Mouse (Mus musculus): ENCODE data around the gene Fbln2. TPM values are rescaled to one million over a fixed set of nuclear protein-coding genes. Genes with fewer than 3 reads are reported as not detected.
"Not testable (repeated sequence)": the region's sequence is repeated elsewhere in the genome, so short reads cannot be mapped to it uniquely, and the experiment has no call there.

Fbln2 gene
- total RNA-seq (2021), result 10 to 100 TPM; 71.8 to 76.3 TPM

GRCm38 (mm10) chr6:91212155-91212554 is at the start of gene Fbln2:
Fbln2 (plus strand) TSS chr6:91212455.
- DNase-seq (ENCODE audit: low spot score); intact Hi-C loops (cut with DNase I): not testable (repeated sequence)

DNA sequence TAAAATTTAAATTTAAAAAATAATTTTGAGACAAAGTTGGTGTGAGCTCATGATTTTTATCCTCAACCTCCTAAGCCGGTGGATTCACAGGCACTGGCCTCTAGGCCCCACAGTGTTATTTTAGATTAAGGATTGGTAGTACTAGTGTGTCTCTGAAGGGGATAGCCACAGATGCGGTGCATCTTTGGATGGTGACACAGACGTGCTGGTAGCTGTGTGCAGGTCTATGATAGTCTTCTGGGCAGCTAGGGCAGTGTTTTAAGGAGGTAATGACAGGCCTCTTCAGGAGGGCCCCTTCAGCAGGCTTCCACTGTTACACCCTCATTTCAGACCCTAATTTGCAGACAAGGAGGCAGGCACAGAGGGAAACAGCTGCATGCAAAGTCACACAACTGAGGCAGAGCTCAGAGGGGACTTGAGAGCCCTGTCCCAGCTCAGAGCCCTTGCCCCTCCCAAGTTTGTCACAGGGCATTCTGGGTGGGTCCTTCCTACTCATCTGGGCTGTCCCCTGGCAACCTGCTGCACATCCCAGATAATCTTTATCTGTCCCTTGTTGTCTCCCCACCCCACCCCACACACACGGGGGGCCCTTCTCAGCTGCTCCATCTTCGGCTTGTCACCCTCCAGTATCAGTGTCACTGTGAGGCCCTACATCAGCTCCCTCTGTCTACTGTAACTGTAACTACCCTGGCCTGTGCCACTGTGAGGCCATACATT is 48.9 kb upstream of the Fbln2 start:
- intact Hi-C loops (cut with DNase I), result loop anchor here (10.0 kb wide), 1 partner anchor 351 kb away; the partner anchor contains the start of genes Lsm3 and Xpc
- no peak for DNase-seq (ENCODE audit: low spot score)

GRCm38 (mm10) chr6:91164584-91164983 is 47.7 kb upstream of the Fbln2 start:
- DNase-seq (ENCODE audit: low spot score), result no peak
- intact Hi-C loops (cut with DNase I), result loop anchor here (10.0 kb wide), 1 partner anchor 350 kb away; the partner anchor contains the start of genes Lsm3 and Xpc

DNA sequence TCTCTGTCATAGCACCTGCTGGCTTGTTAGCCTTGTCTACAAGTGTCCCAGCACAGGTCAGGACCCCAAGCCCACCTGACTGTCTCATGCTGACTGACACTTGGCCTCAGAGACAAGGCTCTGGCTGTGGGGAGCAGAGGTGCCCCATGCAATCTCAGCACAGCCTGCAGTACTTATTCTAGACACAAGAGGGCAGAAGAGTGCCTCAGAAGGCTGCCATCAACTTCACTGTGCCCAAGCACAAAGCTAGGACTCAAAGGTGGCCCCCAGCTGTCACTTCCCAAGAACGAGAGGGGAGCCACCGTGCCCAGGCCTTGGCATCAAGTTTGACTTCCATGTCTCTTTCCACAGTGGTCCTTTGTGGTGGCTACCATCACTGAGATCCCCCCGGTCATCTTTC is 47.0 kb upstream of the Fbln2 start:
- intact Hi-C loops (cut with DNase I), result loop anchor here (1.0 to 10.0 kb wide), 2 partner anchors 117 to 350 kb away; partner anchors contain the start of genes Lsm3 and Xpc
- DNase-seq (ENCODE audit: low spot score), result no peak

DNA sequence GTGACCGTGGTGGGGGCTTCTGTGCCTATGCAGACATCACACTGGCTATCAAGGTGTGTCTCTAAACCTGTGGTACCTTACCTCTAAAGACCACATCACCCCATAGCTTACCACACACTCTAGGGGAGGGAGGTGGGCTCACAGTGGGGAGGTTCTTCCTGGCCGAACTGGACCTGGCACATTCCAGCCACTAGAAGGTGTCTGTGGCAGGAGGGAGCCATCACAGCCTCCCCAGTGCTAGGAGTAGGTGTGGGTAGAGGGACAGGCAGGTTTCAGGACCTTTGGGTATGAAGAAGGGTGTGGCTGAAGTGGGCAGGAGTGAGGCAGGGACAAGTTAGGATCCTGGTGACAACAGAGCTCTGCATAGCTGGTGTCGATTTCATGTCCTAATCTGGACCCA is 44.4 kb upstream of the Fbln2 start:
- intact Hi-C loops (cut with DNase I), result loop anchor here (10.0 kb wide), 1 partner anchor 347 kb away; the partner anchor contains the start of genes Lsm3 and Xpc
- no peak for DNase-seq (ENCODE audit: low spot score)

- DNase-seq (ENCODE audit: low spot score), result no peak
- intact Hi-C loops (cut with DNase I), result loop anchor here (10.0 kb wide), 1 partner anchor 346 kb away; the partner anchor contains the start of genes Lsm3 and Xpc
These were observed 43.1 kb upstream of the Fbln2 start for GRCm38 (mm10) chr6:91169129-91169528.

DNA sequence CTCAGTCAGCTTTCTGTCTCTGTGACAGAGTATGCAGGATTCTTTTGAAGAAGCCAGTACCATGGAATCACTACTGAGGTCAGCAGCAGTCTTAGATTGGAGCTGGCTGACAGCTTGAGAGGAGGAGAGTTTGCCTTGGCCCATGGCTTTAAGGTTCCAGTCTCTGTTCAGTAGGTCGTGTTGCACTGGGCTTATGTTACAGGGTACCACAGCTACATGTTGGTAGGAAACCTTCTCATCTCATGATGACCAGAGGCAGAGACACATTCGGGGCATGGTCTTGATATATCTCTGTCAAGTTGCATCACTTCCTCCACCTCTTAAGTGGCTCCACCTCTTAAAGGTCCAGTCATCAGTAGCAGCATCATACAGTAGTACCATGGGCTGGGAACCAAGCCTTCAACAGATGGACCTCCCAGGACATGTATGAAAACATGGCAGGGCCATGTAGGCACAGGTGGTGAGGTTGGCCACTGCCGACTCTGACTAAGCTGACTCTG is 40.8 kb upstream of the Fbln2 start:
- intact Hi-C loops (cut with DNase I), result loop anchor here (5.0 kb wide), 1 partner anchor 241 kb away; the partner anchor contains the start of gene Wnt7a
- DNase-seq (ENCODE audit: low spot score), result no peak

DNA sequence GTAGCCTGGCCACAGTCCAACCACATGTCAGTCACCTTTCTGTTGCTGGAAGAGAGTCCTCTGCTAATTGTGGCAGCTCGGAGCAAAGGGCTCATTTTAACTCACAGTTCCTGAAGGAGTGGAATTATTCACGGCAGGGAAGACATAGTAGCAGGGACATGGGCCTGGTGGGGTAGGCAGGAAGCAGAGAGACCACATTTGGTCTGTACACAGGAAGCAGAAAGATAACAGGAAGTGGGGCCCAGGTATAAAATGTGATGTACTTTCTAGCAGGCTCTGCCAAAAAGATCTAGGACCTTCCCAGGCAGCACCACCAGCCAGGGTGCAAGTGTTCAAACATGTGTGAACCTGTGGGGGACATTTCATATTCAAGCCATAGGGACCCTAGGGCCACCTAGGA is 39.9 kb upstream of the Fbln2 start:
- intact Hi-C loops (cut with DNase I), result loop anchor here (5.0 kb wide), 1 partner anchor 240 kb away; the partner anchor contains the start of gene Wnt7a
- no peak for DNase-seq (ENCODE audit: low spot score)

- intact Hi-C loops (cut with DNase I), result loop anchor here (1.0 to 5.0 kb wide), 2 partner anchors 104 to 239 kb away; partner anchors contain the start of gene Wnt7a
- peak; percentile 47 for DNase-seq (ENCODE audit: low spot score)
These were observed 38.9 kb upstream of the Fbln2 start for GRCm38 (mm10) chr6:91173221-91173880.

DNA sequence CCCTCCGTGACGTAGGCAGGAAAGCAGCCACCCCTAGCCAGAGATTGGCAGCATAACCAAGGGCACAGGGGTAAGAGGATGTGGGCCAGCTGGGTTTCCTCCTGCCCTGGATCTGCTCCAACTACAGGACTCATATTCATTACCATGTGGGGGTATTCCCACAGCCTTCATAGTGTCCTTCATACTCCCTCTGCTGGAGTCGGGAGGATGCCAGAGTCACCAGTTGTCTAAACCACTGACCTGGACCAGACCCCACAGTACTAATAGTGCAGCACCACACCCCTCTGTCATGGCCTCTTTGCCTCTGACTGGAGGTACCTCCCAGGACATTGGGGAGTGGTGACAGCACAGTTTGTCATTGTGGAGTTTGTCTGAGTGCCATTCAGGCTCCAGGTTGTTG is 38.0 kb upstream of the Fbln2 start:
- intact Hi-C loops (cut with DNase I), result loop anchor here (5.0 kb wide), 1 partner anchor 238 kb away; the partner anchor contains the start of gene Wnt7a
- no peak for DNase-seq (ENCODE audit: low spot score)

- intact Hi-C loops (cut with DNase I), result loop anchor here (5.0 kb wide), 1 partner anchor 37 kb away; no protein-coding TSS in a partner anchor
- peak; percentile 40 for DNase-seq (ENCODE audit: low spot score)
These were observed 31.5 kb upstream of the Fbln2 start for GRCm38 (mm10) chr6:91180767-91181171.

DNA sequence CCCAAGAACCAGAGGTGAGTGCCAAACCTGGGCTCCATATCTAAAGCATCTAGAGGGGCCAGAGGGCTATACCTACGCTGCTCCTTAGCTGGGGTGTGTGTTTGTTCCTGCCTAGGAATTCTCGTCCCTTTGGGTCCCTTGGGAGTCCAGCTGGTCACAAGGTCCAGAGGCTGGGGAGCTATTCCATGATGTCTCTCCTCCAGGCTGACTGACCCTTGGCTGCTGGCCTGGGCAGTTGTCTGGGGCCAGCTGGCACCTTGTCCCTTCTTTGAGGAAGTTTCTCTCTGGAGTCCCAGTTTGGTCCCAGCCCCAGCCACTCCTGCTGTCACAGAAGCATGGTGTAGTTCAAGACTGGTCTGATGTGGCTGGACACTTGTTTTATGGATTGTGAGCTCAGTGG is 30.9 kb upstream of the Fbln2 start:
- peak; percentile 91 for DNase-seq (ENCODE audit: low spot score)
- intact Hi-C loops (cut with DNase I), result loop anchor here (5.0 kb wide), 1 partner anchor 36 kb away; no protein-coding TSS in a partner anchor

- no peak for DNase-seq (ENCODE audit: low spot score)
- intact Hi-C loops (cut with DNase I), result loop anchor here (5.0 kb wide), 1 partner anchor 35 kb away; no protein-coding TSS in a partner anchor
These were observed 30.2 kb upstream of the Fbln2 start for GRCm38 (mm10) chr6:91182075-91182490.

DNA sequence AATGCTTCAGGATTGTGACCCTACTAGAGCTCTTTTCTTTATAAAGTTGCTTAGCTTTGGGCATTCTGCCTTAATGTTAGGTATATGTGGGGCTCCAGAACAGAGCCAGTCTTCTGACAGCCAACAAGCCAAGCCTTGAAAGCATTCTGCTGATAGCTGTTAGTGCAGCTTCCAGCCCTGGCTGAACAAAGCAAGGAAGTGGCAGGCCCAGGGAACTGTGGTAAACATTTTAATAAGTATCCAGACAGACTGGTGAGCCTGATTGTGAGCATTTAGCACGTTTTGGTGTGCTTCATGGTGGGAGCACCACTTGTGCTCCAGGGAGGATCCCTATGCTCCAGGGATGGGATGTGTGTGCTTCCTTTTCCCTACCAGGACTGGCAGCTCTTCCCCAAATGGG is 29.2 kb upstream of the Fbln2 start:
- intact Hi-C loops (cut with DNase I), result loop anchor here (5.0 kb wide), 1 partner anchor 34 kb away; no protein-coding TSS in a partner anchor
- no peak for DNase-seq (ENCODE audit: low spot score)

DNA sequence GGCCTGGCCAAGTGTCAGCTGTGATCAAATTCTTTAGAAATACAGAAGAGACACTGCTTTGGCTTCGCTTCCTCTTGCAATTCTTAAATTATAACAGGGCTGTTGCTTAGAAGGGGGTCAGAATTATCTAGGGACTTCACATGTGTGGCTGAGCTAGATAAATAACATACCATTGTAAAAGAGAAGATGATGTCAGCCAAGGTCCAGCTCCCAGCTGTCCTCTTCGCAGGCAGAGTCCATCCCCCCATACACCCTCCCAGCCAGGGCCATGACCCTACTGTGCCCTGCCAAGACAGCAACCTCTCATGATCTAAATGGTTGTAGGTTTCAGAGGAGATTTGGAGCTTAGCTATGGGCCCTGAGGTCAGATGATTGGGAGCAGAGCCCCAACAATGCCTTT is 28.3 kb upstream of the Fbln2 start:
- intact Hi-C loops (cut with DNase I), result loop anchor here (5.0 kb wide), 1 partner anchor 33 kb away; no protein-coding TSS in a partner anchor
- DNase-seq (ENCODE audit: low spot score), result peak; percentile 41

- DNase-seq (ENCODE audit: low spot score), result no peak
- intact Hi-C loops (cut with DNase I), result loop anchor here (5.0 kb wide), 1 partner anchor 33 kb away; no protein-coding TSS in a partner anchor
These were observed 27.5 kb upstream of the Fbln2 start for GRCm38 (mm10) chr6:91184776-91185175.

GRCm38 (mm10) chr6:91185502-91185901 is 26.8 kb upstream of the Fbln2 start:
- intact Hi-C loops (cut with DNase I), result no loop called here
- DNase-seq (ENCODE audit: low spot score), result peak; percentile 70

DNA sequence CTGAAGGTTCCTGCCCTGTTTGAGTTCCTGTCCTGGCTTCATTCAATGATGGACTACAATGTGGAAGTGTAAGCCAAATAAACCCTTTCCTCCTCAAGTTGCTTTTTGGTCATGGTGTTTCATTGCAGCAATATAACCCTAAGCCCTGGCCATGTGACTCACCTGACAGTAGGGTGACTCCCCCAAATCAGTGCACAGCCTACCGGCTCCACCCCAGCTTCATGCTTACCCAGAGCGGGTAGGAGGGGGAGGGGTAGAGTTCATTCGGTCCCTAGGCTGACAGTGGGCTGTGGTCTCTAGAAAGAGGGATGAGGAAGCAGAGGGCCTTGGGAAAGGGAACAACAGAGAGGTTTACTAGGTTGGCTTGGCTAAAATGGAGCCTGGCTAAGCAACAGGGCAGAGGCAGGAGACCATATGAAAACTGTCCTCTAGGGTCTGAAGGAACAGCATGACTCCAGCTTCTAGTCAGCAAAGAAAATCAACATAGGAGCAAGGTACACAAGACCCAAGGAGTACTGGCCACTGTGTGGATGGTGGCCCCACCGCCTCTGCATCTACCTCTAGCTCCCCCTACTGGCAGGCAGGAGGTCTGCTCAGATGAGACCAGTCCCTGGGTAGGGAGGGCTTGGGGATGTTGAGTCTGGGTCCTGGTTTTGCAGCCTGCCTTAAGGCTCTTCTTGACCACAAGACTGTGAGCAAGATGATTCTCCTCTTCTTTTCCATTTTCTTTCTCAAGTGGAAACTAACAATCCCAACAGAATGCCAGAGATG is 25.9 kb upstream of the Fbln2 start:
- no peak for DNase-seq (ENCODE audit: low spot score)
- intact Hi-C loops (cut with DNase I), result no loop called here

GRCm38 (mm10) chr6:91186934-91187333 is 25.3 kb upstream of the Fbln2 start:
- DNase-seq (ENCODE audit: low spot score), result no peak

More at GRCm38 (mm10) chr6:91186934-91187333, 25.3 kb upstream of the Fbln2 start:
- intact Hi-C loops (cut with DNase I), result no loop called here
